Mouse (Mus musculus): Measurements from ENCODE around the gene Ptpn3.

Gene Ptpn3

GRCm38 (mm10) chr4:57301410-57302313, at the start of gene Ptpn3:
TSS of gene Ptpn3 (minus strand) at chr4:57301837.
- peak; percentile 81 to 84 for DNase-seq

GRCm38 (mm10) chr4:57350541-57350940, 48.9 kb upstream of the Ptpn3 start:
- DNase-seq = no peak

GRCm38 (mm10) chr4:57343996-57344395, 42.4 kb upstream of the Ptpn3 start:
- DNase-seq = no peak

GRCm38 (mm10) chr4:57338923-57339322, 37.3 kb upstream of the Ptpn3 start:
- no peak for DNase-seq

- no peak for DNase-seq
Measured at GRCm38 (mm10) chr4:57338061-57338460, 36.4 kb upstream of the Ptpn3 start.

GRCm38 (mm10) chr4:57335000-57335666, 33.5 kb upstream of the Ptpn3 start:
- no peak for DNase-seq

GRCm38 (mm10) chr4:57333926-57334548, 32.4 kb upstream of the Ptpn3 start:
- no peak for DNase-seq

- DNase-seq = no peak
Measured at GRCm38 (mm10) chr4:57332511-57332910, 30.9 kb upstream of the Ptpn3 start.

- peak; percentile 28 to 50 for DNase-seq
Measured at GRCm38 (mm10) chr4:57320606-57321327, 19.1 kb upstream of the Ptpn3 start.

- no peak for DNase-seq
Measured at GRCm38 (mm10) chr4:57318525-57319212, 17.0 kb upstream of the Ptpn3 start.

- no peak for DNase-seq
Measured at GRCm38 (mm10) chr4:57312256-57313166, 10.9 kb upstream of the Ptpn3 start.

GRCm38 (mm10) chr4:57311750-57312149, 10.1 kb upstream of the Ptpn3 start:
- no peak for DNase-seq

GRCm38 (mm10) chr4:57308214-57309000, 6.8 kb upstream of the Ptpn3 start:
- DNase-seq = peak in 1 of 2 experiments; percentile 33

GRCm38 (mm10) chr4:57307747-57308146, 6.1 kb upstream of the Ptpn3 start:
- no peak for DNase-seq

GRCm38 (mm10) chr4:57306260-57306659, 4.6 kb upstream of the Ptpn3 start:
- no peak for DNase-seq

GRCm38 (mm10) chr4:57305644-57306043, 4.0 kb upstream of the Ptpn3 start:
- no peak for DNase-seq

GRCm38 (mm10) chr4:57300469-57301409, 898 bp downstream of the Ptpn3 start:
- DNase-seq = peak in 1 of 2 experiments; percentile 57

GRCm38 (mm10) chr4:57299701-57300468, 1.8 kb downstream of the Ptpn3 start:
- peak; percentile 73 to 75 for DNase-seq

All from cerebellum, postnatal 36 days (tissue).